Mouse (Mus musculus) heart, embryonic 16.5 days (tissue): ENCODE measurements around the gene Camk2b. TPM values are rescaled to one million over a fixed set of nuclear protein-coding genes. Genes with fewer than 3 reads are reported as not detected.
A peak's percentile ranks its signal among the peaks of the same experiment; 100 is the strongest.
"Not testable (repeated sequence)": the region's sequence is repeated elsewhere in the genome, so short reads cannot be mapped to it uniquely, and the experiment has no call there.

Source experiments
- ATAC-seq: fragments of 200-750 bp; cut with Nextera tagmentation; replicated peaks from 2 replicates; pipeline ENCODE4 v1.8.0; 2017; ENCODE audit warnings: moderate number of reproducible peaks; ENCODE audit not compliant: insufficient read depth, low FRiP score; ENCODE audit errors: extremely low read depth
- H3K27ac ChIP-seq: fragments of 300-500 bp; sonication (generic); 2 replicates; pipeline ENCODE4 v1.5.1; 2014; ENCODE audit warnings: mild to moderate bottlenecking, low read length, control low read depth, moderate library complexity
- H3K27me3 ChIP-seq: fragments of 300-500 bp; sonication (generic); 2 replicates; pipeline ENCODE4 v1.6.1; 2014; ENCODE audit warnings: low read length, mixed read lengths; ENCODE audit not compliant: control insufficient read depth, insufficient read depth
- H3K36me3 ChIP-seq: fragments of 300-500 bp; sonication (generic); 2 replicates; pipeline ENCODE4 v1.6.1; 2014; ENCODE audit not compliant: control insufficient read depth, insufficient read depth
- H3K4me1 ChIP-seq: fragments of 300-500 bp; sonication (generic); 2 replicates; pipeline ENCODE4 v1.6.1; 2014; ENCODE audit warnings: low read length, mixed read lengths; ENCODE audit not compliant: control insufficient read depth, insufficient read depth
- H3K4me2 ChIP-seq: fragments of 300-500 bp; sonication (generic); 2 replicates; pipeline ENCODE4 v1.6.1; 2014; ENCODE audit warnings: low read depth, mild to moderate bottlenecking, control low read depth, low read length
- H3K4me3 ChIP-seq: fragments of 300-500 bp; sonication (generic); 2 replicates; pipeline ENCODE4 v1.5.1; 2014; ENCODE audit warnings: mild to moderate bottlenecking, control low read depth, low read length
- H3K9ac ChIP-seq: fragments of 300-500 bp; sonication (generic); 2 replicates; pipeline ENCODE4 v1.6.1; 2014; ENCODE audit warnings: low read length, control low read depth
- H3K9me3 ChIP-seq: fragments of 300-500 bp; sonication (generic); replicated peaks from 2 replicates; pipeline ENCODE4 v1.6.1; 2016; ENCODE audit warnings: low read length; ENCODE audit not compliant: control insufficient read depth
- WGBS: fragments of 180-500 bp; shearing (Covaris S2); extraction: QIAGEN DNeasy Blood & Tissue Kit; methylation state at CpG from one replicate; pipeline ENCODE4 v1.1.7; 2014; 5-methylcytosine and 5-hydroxymethylcytosine counted together
- polyA plus RNA-seq: library from polyadenylated mRNA; unstranded; fragments of >200 nt; fragmentation: Nextera tagmentation; extraction: Ambion mirVana; gene quantifications from 2 replicates; pipeline ENCODE4 v1.2.1, GENCODE M21; 2015

Camk2b gene
- polyA plus RNA-seq, 1 experiment from 2014 or later = 2.7 TPM

DNA sequence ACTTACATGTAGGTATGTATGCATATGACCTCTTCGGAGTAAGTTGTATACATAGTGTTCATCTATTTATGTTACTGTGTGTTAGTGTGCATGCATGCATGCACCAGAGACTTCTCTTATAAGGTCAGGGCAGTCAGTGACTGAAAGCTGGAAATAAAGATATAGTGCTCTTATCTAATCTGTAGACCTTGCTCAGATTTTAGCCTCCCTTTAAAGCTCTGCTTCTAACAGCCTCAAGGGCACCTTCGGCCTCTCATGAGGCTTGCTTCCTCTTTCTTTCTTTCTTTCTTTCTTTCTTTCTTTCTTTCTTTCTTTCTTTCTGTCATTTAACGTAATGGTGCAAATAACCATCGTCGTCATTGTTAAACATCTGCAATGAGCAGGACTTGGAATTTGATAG is 111.7 kb downstream of the Camk2b start:
- Histone ChIP-seq H3K4me3 (no peak overlapping the region), H3K27me3 (no peaks in the 10 kb centered on the region), H3K36me3 (no peaks in the 10 kb centered on the region), H3K4me2 (no peak overlapping the region; the same call in 1 of the 2 replicates), H3K9ac (no peak overlapping the region), H3K4me1 (peaks cover 34% of the 10 kb centered on the region), H3K27ac (no peak overlapping the region), H3K9me3 (no peaks in the 10 kb centered on the region)
- ATAC-seq = no peak
- 68% methylated on average over 5 of the region's 5 CpGs for WGBS

DNA sequence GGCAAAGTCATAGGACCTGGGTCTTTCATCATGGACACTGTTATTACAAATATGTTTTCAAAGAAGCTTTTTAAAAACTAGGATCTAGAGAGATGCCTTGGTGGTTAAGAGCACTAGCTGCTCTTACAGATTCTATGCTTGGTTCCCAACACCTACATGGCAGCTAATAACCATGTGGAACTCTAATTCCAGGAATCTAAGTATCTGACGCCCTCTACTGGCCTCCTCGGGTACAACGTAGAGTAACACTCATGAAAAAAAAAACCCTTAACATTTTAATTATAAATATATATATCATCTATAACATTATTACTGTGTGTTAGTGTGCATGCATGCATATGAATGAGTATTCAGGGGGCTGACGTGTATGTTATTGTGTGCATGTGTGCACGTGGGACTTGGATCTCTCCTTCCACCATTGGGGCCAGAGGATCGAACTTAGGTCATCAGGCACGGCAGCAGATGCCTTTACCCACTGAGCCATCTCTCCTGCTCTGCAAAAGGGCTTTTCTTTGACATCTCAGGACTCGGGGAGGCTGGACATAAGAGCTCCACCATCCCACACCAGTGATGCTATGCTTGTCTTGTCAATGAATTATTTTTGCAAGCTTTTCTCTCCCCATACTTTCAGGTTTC is 112.9 kb downstream of the Camk2b start:
- Histone ChIP-seq H3K36me3 (no peaks in the 10 kb centered on the region), H3K4me3 (no peak overlapping the region), H3K27ac (peak overlapping the region; percentile 80), H3K4me2 (no peak overlapping the region; the same call in 1 of the 2 replicates), H3K9ac (no peak overlapping the region), H3K4me1 (peaks cover 37% of the 10 kb centered on the region), H3K9me3 (no peaks in the 10 kb centered on the region), H3K27me3 (no peaks in the 10 kb centered on the region)
- WGBS = 40% methylated on average over 8 of the region's 8 CpGs
- ATAC-seq = no peak

DNA sequence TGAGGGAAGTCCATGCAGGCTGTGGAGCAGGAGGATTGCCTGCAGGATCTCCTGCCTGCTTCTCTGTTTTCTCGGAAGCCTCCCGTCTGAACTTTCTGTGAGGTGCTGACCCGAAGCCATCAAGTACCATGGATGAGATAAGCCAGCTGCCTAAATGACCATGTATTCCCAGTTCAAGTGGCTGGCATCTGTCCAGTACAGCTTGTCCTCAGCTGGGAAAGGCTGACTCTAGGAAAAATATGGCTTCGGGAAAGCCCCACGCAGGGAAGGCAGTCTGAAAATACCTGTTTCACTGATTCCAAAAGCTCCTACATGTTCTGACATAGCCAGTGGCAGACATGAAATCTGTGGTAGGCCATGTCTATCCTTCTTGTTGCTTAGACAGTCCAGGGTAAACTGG is 113.7 kb downstream of the Camk2b start:
- ATAC-seq = peak; percentile 53
- peak overlapping the region; percentile 80 for H3K27ac ChIP-seq
- 13% methylated on average over 5 of the region's 5 CpGs for WGBS
- no peaks in the 10 kb centered on the region for H3K9me3 ChIP-seq
- H3K36me3 ChIP-seq = no peaks in the 10 kb centered on the region
- no peak overlapping the region; the same call in 1 of the 2 replicates for H3K4me2 ChIP-seq
- no peak overlapping the region for H3K4me3 ChIP-seq
- peaks cover 37% of the 10 kb centered on the region for H3K4me1 ChIP-seq
- no peaks in the 10 kb centered on the region for H3K27me3 ChIP-seq
- H3K9ac ChIP-seq = no peak overlapping the region

DNA sequence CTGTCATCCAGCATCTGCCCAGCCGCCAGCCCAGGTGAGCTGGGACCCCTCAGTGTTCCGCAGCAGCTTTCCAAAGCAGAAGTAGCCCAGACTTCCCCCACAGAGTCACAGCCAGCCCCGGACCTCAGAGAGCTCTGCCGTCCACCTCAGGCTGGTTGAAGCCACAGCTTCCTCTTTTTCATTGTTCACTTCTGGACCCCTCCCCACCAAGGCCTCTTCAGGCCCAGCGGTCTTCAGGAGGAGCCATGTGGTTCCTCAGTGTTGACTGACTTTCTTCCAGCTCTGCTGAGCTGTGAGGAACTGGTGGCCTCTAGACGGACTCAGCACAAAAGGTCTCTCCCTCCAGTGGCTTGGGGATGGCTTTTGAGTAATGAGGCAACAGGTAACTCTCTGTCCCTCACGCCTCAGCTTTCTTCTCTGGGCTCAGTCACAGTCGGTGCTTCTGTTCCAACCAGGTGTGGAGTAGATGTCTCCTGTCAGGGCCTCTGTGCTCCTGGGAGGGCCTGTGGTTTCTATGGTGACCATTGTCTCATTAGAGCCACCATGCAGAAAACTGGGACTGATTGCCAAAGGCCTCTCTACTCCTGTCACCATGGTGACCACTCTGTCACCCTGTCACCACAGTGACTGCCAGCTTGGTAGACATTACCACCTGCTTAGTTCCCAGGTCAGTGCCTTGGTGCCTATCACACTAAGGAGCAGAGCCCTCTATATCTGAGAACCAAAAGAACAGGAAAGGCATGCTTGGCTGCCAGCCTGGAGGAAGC is 116.4 kb downstream of the Camk2b start, which contains the start of gene Gck:
Gck (minus strand) TSS at position 496 of the 767 bp plus-strand sequence.
- H3K4me2 ChIP-seq = no peak within 1 kb of the TSS

DNA sequence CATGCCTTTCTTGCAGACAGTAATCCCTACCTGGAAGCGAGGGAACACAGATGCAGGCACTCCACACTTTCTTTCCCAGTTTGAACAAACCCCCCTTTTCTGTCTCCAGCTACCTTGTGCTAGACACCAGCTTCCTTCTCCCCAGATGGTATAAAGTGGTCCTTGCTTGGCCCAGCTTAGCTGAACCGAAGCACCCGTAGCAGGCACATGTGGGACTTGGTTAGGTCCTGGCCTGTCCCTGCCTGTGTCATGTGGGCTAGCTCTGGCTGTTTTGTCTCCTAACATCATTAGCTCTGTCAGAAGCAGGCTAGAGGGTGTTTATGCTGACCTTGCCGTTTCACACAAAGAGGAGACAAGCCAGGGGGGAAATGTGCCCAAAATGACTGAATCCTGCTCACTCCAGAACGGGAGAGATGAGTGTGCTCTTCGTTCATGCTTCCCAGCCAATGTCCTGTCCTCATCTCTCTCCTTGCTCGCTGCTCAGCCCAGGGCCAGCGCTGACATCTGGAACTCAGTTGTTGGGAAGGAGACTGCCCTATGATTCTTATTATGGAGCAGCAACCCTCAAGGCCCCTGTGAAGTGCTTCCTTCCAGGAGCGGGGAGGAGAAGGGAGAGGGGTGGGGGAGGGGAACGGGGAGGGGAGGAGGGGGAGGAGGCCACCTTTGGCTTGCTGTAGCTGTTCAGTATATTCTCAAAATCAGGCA is 117.5 kb downstream of the Camk2b start:
- no peak for ATAC-seq
- H3K27ac ChIP-seq = no peak overlapping the region
- no peaks in the 10 kb centered on the region; the same call in 1 of the 2 replicates for H3K9me3 ChIP-seq
- peaks cover 19% of the 10 kb centered on the region for H3K4me1 ChIP-seq
- no peak overlapping the region for H3K4me2 ChIP-seq
- no peaks in the 10 kb centered on the region for H3K36me3 ChIP-seq
- H3K9ac ChIP-seq = no peak overlapping the region
- H3K4me3 ChIP-seq = no peak overlapping the region
- H3K27me3 ChIP-seq = no peaks in the 10 kb centered on the region
- WGBS = 52% methylated on average over 10 of the region's 10 CpGs

More for the DNA sequence above, 116.4 kb downstream of the Camk2b start, which contains the start of gene Gck:
- 60% methylated on average over 8 of the region's 8 CpGs for WGBS
- no peak within 1 kb of the TSS for H3K4me3 ChIP-seq
- H3K27me3 ChIP-seq = no peaks in the 10 kb centered on the region
- H3K27ac ChIP-seq = no peak within 1 kb of the TSS
- no peak within 1 kb of the TSS for H3K9ac ChIP-seq
- no peak for ATAC-seq
- peaks cover 22% of the 10 kb centered on the region for H3K4me1 ChIP-seq
- no peaks in the 10 kb centered on the region for H3K36me3 ChIP-seq
- H3K9me3 ChIP-seq = no peaks in the 10 kb centered on the region

DNA sequence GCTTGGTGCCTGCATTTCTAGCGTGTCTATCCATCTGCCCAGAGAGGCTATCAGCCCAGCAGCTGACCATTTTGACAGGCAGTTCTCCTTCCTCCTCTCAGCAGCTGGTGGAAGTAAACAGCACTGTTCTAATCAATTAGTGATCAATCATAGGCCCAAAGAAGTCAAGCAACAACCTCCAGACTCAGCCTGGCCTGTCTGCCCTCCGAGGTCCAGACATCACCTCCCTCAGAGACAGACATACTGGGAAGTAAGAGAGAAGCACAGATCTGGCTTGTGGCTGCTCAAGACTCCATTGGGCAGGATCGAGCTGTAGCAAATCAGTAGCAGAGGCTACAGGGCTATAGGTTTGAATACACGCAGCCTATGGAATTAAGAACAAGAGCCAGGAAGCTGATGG is 118.4 kb downstream of the Camk2b start:
- H3K9ac ChIP-seq = no peak overlapping the region
- H3K4me1 ChIP-seq = peaks cover 13% of the 10 kb centered on the region
- 50% methylated on average over 4 of the region's 4 CpGs for WGBS
- H3K27ac ChIP-seq = no peak overlapping the region
- no peak for ATAC-seq
- H3K4me3 ChIP-seq = no peak overlapping the region
- H3K36me3 ChIP-seq = no peaks in the 10 kb centered on the region
- H3K27me3 ChIP-seq = no peaks in the 10 kb centered on the region
- H3K9me3 ChIP-seq = no peaks in the 10 kb centered on the region; the same call in 1 of the 2 replicates
- no peak overlapping the region for H3K4me2 ChIP-seq

DNA sequence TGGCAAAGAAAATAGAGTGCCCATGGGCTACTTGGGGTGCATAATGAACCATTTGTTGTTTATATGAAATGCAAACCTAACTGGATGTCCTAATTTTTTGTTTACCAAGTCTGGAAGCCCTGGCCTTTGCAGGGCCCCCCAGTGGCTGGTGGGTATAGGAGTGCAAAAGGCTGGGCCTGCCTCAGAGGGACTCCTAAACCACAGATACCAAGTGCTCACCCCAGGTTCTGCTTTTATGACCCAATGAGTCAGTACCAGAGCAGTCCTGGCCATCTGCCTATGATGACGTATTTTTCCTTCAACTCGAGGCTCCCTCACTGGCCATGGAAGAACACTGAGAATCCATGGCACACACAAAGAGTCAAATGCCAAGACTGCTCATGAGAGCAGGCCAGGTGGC is 121.1 kb downstream of the Camk2b start:
- Histone ChIP-seq H3K36me3 (no peaks in the 10 kb centered on the region), H3K27me3 (no peaks in the 10 kb centered on the region), H3K4me2 (no peak overlapping the region), H3K4me3 (no peak overlapping the region), H3K4me1 (peaks cover 4% of the 10 kb centered on the region; the same call in 1 of the 2 replicates), H3K9ac (no peak overlapping the region), H3K27ac (no peak overlapping the region), H3K9me3 (no peaks in the 10 kb centered on the region; the same call in 1 of the 2 replicates)
- ATAC-seq = no peak
- WGBS = 71% methylated on average over 2 of the region's 2 CpGs

DNA sequence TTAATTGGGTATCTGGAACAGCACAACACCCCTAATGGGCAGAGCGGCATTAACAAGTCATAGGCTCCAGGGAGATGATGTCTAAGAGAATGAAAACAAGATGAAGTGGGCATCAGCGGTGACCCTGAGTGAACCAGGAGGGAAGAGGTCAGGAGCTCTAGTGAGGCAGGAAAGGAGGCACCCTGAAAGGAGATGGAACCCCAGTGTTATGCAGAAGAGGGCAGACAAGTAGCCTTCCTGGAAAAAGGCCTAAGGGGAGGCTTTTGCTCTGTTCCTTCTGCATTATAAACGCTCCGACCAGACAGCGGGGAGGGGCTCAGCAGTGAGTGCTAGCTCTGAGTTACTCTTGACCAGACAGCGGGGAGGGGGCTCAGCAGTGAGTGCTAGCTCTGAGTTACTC is 123.2 kb downstream of the Camk2b start:
- no peaks in the 10 kb centered on the region for H3K4me1 ChIP-seq
- no peak overlapping the region for H3K27ac ChIP-seq
- no peak overlapping the region for H3K4me3 ChIP-seq
- H3K36me3 ChIP-seq = no peaks in the 10 kb centered on the region
- ATAC-seq = no peak
- no peak overlapping the region for H3K9ac ChIP-seq
- H3K9me3 ChIP-seq = no peaks in the 10 kb centered on the region; the same call in 1 of the 2 replicates
- H3K27me3 ChIP-seq = no peaks in the 10 kb centered on the region
- no peak overlapping the region for H3K4me2 ChIP-seq
- WGBS = 69% methylated on average over 6 of the region's 6 CpGs

DNA sequence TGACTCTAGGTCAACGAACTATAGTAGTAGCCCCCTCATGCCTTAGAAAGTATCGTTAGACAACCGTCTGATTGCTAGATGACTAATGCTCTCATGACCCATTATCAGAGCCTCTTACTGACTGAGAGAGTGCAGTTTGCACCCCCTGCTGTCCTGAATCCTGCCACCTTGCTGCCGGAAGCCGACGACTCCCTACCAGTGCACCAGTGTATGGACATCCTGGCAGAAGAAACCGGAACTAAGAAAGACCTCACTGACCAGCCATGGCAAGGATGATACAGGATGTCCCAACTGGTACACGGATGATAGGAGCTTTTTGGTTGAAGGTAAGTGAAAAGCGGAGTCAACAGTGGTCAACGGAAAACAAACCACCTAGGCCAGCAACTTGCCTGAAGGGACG is 131.6 kb downstream of the Camk2b start:
- WGBS = 87% methylated on average over 11 of the region's 11 CpGs
- H3K36me3 ChIP-seq, ATAC-seq: not testable (repeated sequence)

More for the DNA sequence above, 131.6 kb downstream of the Camk2b start:
- H3K4me1 ChIP-seq, H3K27ac ChIP-seq, H3K9me3 ChIP-seq, H3K4me2 ChIP-seq, H3K9ac ChIP-seq, H3K4me3 ChIP-seq, H3K27me3 ChIP-seq: not testable (repeated sequence)
